Mouse (Mus musculus) liver, adult 2 months (tissue): ENCODE measurements around the gene Ptpn12.

Source experiments
- CTCF ChIP-seq: fragments of 200-500 bp; IDR thresholded peaks from 2 replicates; pipeline ENCODE4 v1.5.1; 2011; ENCODE audit warnings: low read depth, low read length, control low read depth
- POLR2A ChIP-seq: fragments of 200-500 bp; IDR thresholded peaks from 2 replicates; pipeline ENCODE4 v1.6.1; 2011; ENCODE audit warnings: low read length, control low read depth; ENCODE audit not compliant: insufficient read depth; ENCODE audit errors: extremely low read depth

DNA sequence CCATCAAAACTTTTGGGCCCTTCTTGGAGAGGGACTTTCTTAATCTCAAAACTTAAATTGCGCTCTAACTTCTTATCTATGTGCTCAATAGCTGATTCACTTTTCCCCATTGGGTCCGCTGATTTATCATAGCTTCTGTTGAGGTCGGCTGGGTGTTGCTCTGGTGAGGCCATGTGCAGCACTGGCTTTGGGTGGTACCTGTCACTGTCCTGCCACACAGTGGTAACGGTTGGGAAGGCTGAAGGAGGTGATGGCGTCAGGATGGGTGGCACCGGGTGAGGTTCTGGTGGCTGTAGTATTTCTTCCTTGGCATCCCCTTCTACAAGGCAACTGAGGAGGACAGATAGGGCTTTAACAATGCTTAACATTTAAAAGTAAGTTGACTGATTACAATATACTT, 57.3 kb downstream of the Ptpn12 start:
- TF ChIP-seq CTCF: no peak
- no peak for TF ChIP-seq POLR2A
